Mouse (Mus musculus) erythroblast, embryonic 14.5 days (primary cell): ENCODE data around the gene Ints14.
"Not testable (repeated sequence)": the region's sequence is repeated elsewhere in the genome, so short reads cannot be mapped to it uniquely, and the experiment has no call there.

Experiments used
- GATA1 ChIP-seq: IDR thresholded peaks from 2 replicates; pipeline ENCODE4 v1.6.1; 2012; ENCODE audit warnings: low read length, inconsistent platforms, mixed read lengths
- TAL1 ChIP-seq: IDR thresholded peaks from 3 replicates; pipeline ENCODE4 v1.6.1; 2012; ENCODE audit warnings: low read length, inconsistent platforms, mixed read lengths

- TF ChIP-seq GATA1, TAL1: not testable (repeated sequence)
These were observed 70.7 kb downstream of the Ints14 start for GRCm38 (mm10) chr9:65031355-65031754.
